Mouse (Mus musculus): ENCODE data around the gene Dgka. TPM values are rescaled to one million over a fixed set of nuclear protein-coding genes. Genes with fewer than 3 reads are reported as not detected.

The Dgka gene
- polyA plus RNA-seq, 1 experiment from 2014 or later, result 4.4 TPM

- peak overlapping the region; percentile 83 for H3K4me3 ChIP-seq
- H3K36me3 ChIP-seq, result peaks cover 38% of the 10 kb centered on the region
- WGBS, result under 1% methylated on average over 22 of the region's 22 CpGs
- DNase-seq (ENCODE audit: low spot score), result no peak
- peaks cover 17% of the 10 kb centered on the region for H3K4me1 ChIP-seq (replicated peaks)
- no peaks in the 10 kb centered on the region for H3K9me3 ChIP-seq
- no peaks in the 10 kb centered on the region for H3K27me3 ChIP-seq (ENCODE audit: insufficient read depth, poor library complexity, severe bottlenecking)
- peak overlapping the region; percentile 98 for H3K27ac ChIP-seq
These were observed 49.2 kb downstream of the Dgka start for GRCm38 (mm10) chr10:128695411-128695991.

GRCm38 (mm10) chr10:128674469-128675008, 70.1 kb downstream of the Dgka start:
- peaks cover 23% of the 10 kb centered on the region for H3K4me1 ChIP-seq (replicated peaks)
- H3K27ac ChIP-seq, result 0 out of 2 replicates have a peak overlapping the region, but pooled peaks have one; percentile 83
- peaks cover 36% of the 10 kb centered on the region for H3K27me3 ChIP-seq (ENCODE audit: insufficient read depth, poor library complexity, severe bottlenecking)
- peak overlapping the region; percentile 80 for H3K4me3 ChIP-seq
- H3K9me3 ChIP-seq, result no peaks in the 10 kb centered on the region
- 4% methylated on average over 9 of the region's 9 CpGs for WGBS
- H3K36me3 ChIP-seq, result peaks cover 24% of the 10 kb centered on the region
- no peak for DNase-seq (ENCODE audit: low spot score)

- peak within 1 kb of the TSS; percentile 80 for H3K4me3 ChIP-seq
- peak; percentile 94 for DNase-seq (ENCODE audit: low spot score)
- H3K4me1 ChIP-seq (replicated peaks), result peaks cover 28% of the 10 kb centered on the region
- H3K36me3 ChIP-seq, result peaks cover 18% of the 10 kb centered on the region
- under 1% methylated on average over 60 of the region's 60 CpGs for WGBS
- peaks cover 36% of the 10 kb centered on the region for H3K27me3 ChIP-seq (ENCODE audit: insufficient read depth, poor library complexity, severe bottlenecking)
- no peaks in the 10 kb centered on the region for H3K9me3 ChIP-seq
- H3K27ac ChIP-seq, result peak within 1 kb of the TSS; percentile 83
These were observed 70.7 kb downstream of the Dgka start, which contains the start of gene Suox for GRCm38 (mm10) chr10:128673763-128674468. TSS of gene Suox (minus strand) at chr10:128674073.

- 91% methylated on average over 9 of the region's 9 CpGs for WGBS
- DNase-seq (ENCODE audit: low spot score), result no peak
- Histone ChIP-seq H3K27me3 (ENCODE audit: insufficient read depth, poor library complexity, severe bottlenecking) (peaks cover 36% of the 10 kb centered on the region), H3K9me3 (no peaks in the 10 kb centered on the region), H3K4me3 (no peak overlapping the region; the same call in 1 of the 2 replicates), H3K4me1 (replicated peaks) (peaks cover 36% of the 10 kb centered on the region), H3K27ac (0 out of 2 replicates have a peak overlapping the region, but pooled peaks have one; percentile 23), H3K36me3 (peaks cover 12% of the 10 kb centered on the region)
These were observed 73.5 kb downstream of the Dgka start for GRCm38 (mm10) chr10:128671148-128671547.

Other genes with a start within 250 kb of the Dgka start
- 2.8 TPM in 2 replicates for gene Myl6b, start 246.2 kb downstream of the Dgka start, polyA plus RNA-seq (2016; fragmentation: Nextera tagmentation; extraction: Ambion mirVana)
- gene Esyt1, start 219.0 kb downstream of the Dgka start, polyA plus RNA-seq (2016; fragmentation: Nextera tagmentation; extraction: Ambion mirVana), result 20.2 and 22.0 TPM in 2 replicates
- gene Zc3h10, start 197.1 kb downstream of the Dgka start, polyA plus RNA-seq (2016; fragmentation: Nextera tagmentation; extraction: Ambion mirVana), result 16.9 and 19.9 TPM in 2 replicates
- 2,868 and 3,332 TPM in 2 replicates for gene Rpl41, start 195.6 kb downstream of the Dgka start, polyA plus RNA-seq (2016; fragmentation: Nextera tagmentation; extraction: Ambion mirVana)
- gene Pa2g4, start 178.9 kb downstream of the Dgka start, polyA plus RNA-seq (2016; fragmentation: Nextera tagmentation; extraction: Ambion mirVana), result 205 and 257 TPM in 2 replicates
- 5.0 and 13.5 TPM in 2 replicates for gene Erbb3, start 155.2 kb downstream of the Dgka start, polyA plus RNA-seq (2016; fragmentation: Nextera tagmentation; extraction: Ambion mirVana)
- 472 and 519 TPM in 2 replicates for gene Rps26, start 118.1 kb downstream of the Dgka start, polyA plus RNA-seq (2016; fragmentation: Nextera tagmentation; extraction: Ambion mirVana)
- 2.6 and 3.5 TPM in 2 replicates for gene Ikzf4, start 98.9 kb downstream of the Dgka start, polyA plus RNA-seq (2016; fragmentation: Nextera tagmentation; extraction: Ambion mirVana)
- 11.1 and 14.6 TPM in 2 replicates for gene Suox, start 70.8 kb downstream of the Dgka start, polyA plus RNA-seq (2016; fragmentation: Nextera tagmentation; extraction: Ambion mirVana)
- gene Rab5b, start 48.6 kb downstream of the Dgka start, polyA plus RNA-seq (2016; fragmentation: Nextera tagmentation; extraction: Ambion mirVana), result 73.5 and 86.0 TPM in 2 replicates
- gene Pmel, start 40.7 kb downstream of the Dgka start, polyA plus RNA-seq (2016; fragmentation: Nextera tagmentation; extraction: Ambion mirVana), result 7.1 and 7.3 TPM in 2 replicates
- 91.0 and 109 TPM in 2 replicates for gene Cdk2, start 39.8 kb downstream of the Dgka start, polyA plus RNA-seq (2016; fragmentation: Nextera tagmentation; extraction: Ambion mirVana)
- gene Pym1, start 3.0 kb upstream of the Dgka start, polyA plus RNA-seq (2016; fragmentation: Nextera tagmentation; extraction: Ambion mirVana), result 54.7 and 62.2 TPM in 2 replicates
- 0.36 and 0.39 TPM in 2 replicates for gene Mmp19, start 46.1 kb upstream of the Dgka start, polyA plus RNA-seq (2016; fragmentation: Nextera tagmentation; extraction: Ambion mirVana)
- 50.4 and 56.0 TPM in 2 replicates for gene Dnajc14, start 59.2 kb upstream of the Dgka start, polyA plus RNA-seq (2016; fragmentation: Nextera tagmentation; extraction: Ambion mirVana)
- gene Tmem198b, start 59.5 kb upstream of the Dgka start, polyA plus RNA-seq (2016; fragmentation: Nextera tagmentation; extraction: Ambion mirVana), result 19.1 and 23.3 TPM in 2 replicates
- 251 and 263 TPM in 2 replicates for gene Sarnp, start 72.5 kb upstream of the Dgka start, polyA plus RNA-seq (2016; fragmentation: Nextera tagmentation; extraction: Ambion mirVana)
- 74.1 and 97.0 TPM in 2 replicates for gene Ormdl2, start 76.8 kb upstream of the Dgka start, polyA plus RNA-seq (2016; fragmentation: Nextera tagmentation; extraction: Ambion mirVana)
- 8.9 and 11.1 TPM in 2 replicates for gene Gdf11, start 146.9 kb upstream of the Dgka start, polyA plus RNA-seq (2016; fragmentation: Nextera tagmentation; extraction: Ambion mirVana)
- gene Cd63, start 156.1 kb upstream of the Dgka start, polyA plus RNA-seq (2016; fragmentation: Nextera tagmentation; extraction: Ambion mirVana), result 240 and 253 TPM in 2 replicates
- 15.8 and 18.7 TPM in 2 replicates for gene Rdh5, start 178.0 kb upstream of the Dgka start, polyA plus RNA-seq (2016; fragmentation: Nextera tagmentation; extraction: Ambion mirVana)
- 229 and 285 TPM in 2 replicates for gene Bloc1s1, start 179.2 kb upstream of the Dgka start, polyA plus RNA-seq (2016; fragmentation: Nextera tagmentation; extraction: Ambion mirVana)
- gene Itga7, start 189.0 kb upstream of the Dgka start, polyA plus RNA-seq (2016; fragmentation: Nextera tagmentation; extraction: Ambion mirVana), result 3.7 and 4.0 TPM in 2 replicates
- gene Mettl7b, start 216.1 kb upstream of the Dgka start, polyA plus RNA-seq (2016; fragmentation: Nextera tagmentation; extraction: Ambion mirVana), result not detected in 2 replicates
- gene Olfr9, start 244.6 kb upstream of the Dgka start, polyA plus RNA-seq (2016; fragmentation: Nextera tagmentation; extraction: Ambion mirVana), result 0.06 TPM in 1 of 2 replicates, not detected in the other

All from hindbrain, embryonic 10.5 days (tissue).